In the genomic region with DNA sequence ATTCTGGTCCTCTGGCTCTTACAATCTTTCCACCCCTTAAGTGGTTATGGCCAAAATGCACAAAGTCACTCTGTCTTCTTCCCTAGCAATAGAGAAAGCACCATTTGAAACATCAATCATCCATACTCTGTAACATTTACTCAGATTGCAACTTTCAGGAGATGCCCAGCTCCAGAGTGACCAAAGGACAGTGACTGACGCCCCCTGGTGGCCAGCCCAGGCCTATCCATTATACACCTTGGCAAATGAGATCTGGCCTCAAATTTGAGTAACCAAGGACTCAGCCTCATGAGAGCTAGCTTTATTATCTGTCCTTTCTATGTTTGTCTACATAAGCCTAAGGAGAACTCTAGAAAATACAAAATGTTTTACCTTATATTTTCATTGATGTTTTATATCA, we compare ENCODE assay signal across 8 mouse cellular contexts. TPM values are rescaled to one million over a fixed set of nuclear protein-coding genes. Genes with fewer than 3 reads are reported as not detected.
DNase-seq lines count a peak whose midpoint lies in the region; ATAC-seq and TF ChIP-seq lines count a peak whose summit lies in the region.
"Had no signal": no experiment of that assay in that cellular context is flagged by ENCODE, and none has a peak within 500 bp of the region (broad histone marks: within the 10 kb centered on the region; RNA-seq: fewer than 3 reads in every experiment).

No protein-coding gene starts in this region.

- TF ChIP-seq EP300 in ES-Bruce4 (IDR thresholded peaks at IDR 0.05; ENCODE audit: insufficient read depth, low read depth, low read length): no peak

- no peak overlapping the region for H3K4me2 ChIP-seq in stomach, embryonic 16.5 days (ENCODE audit: low read depth, low read length)
- H3K4me2 ChIP-seq: heart, embryonic 13.5 days had no signal

- TF ChIP-seq CTCF in ES-Bruce4 (IDR thresholded peaks at IDR 0.05; ENCODE audit: low read depth, low read length): peak; percentile 72

- H3K4me3 ChIP-seq in ES-Bruce4 (ENCODE audit: low read depth, low read length): no peak overlapping the region
- no peak overlapping the region for H3K4me3 ChIP-seq in stomach, embryonic 16.5 days (replicated peaks; ENCODE audit: low read length)
- H3K4me3 ChIP-seq: heart, embryonic 13.5 days had no signal

- no peaks in the 10 kb centered on the region for H3K9me3 ChIP-seq in ES-Bruce4 (replicated peaks; ENCODE audit: control insufficient read depth, insufficient read depth, low read length, poor library complexity, severe bottlenecking)
- no peaks in the 10 kb centered on the region for H3K9me3 ChIP-seq in stomach, embryonic 16.5 days (replicated peaks; ENCODE audit: control insufficient read depth, low read length)
- H3K9me3 ChIP-seq: heart, embryonic 13.5 days had no signal

- H3K27ac ChIP-seq in ES-Bruce4 (ENCODE audit: insufficient read depth, low read length): no peak overlapping the region
- no peak overlapping the region for H3K27ac ChIP-seq in stomach, embryonic 16.5 days (ENCODE audit: low read length)
- H3K27ac ChIP-seq: heart, embryonic 13.5 days had no signal

- WGBS in stomach, embryonic 16.5 days: 0% methylated on average over 1 of the region's 1 CpGs

- no peaks in the 10 kb centered on the region for H3K4me1 ChIP-seq in ES-Bruce4 (ENCODE audit: control insufficient read depth, insufficient read depth, low read length)
- H3K4me1 ChIP-seq in stomach, embryonic 16.5 days (ENCODE audit: control insufficient read depth, insufficient read depth, low read length): no peaks in the 10 kb centered on the region

- H3K36me3 ChIP-seq in ES-Bruce4 (ENCODE audit: control insufficient read depth, insufficient read depth, low read length, poor library complexity, severe bottlenecking): no peaks in the 10 kb centered on the region
- H3K36me3 ChIP-seq in stomach, embryonic 16.5 days (ENCODE audit: control insufficient read depth, insufficient read depth, low read length): no peaks in the 10 kb centered on the region
- H3K36me3 ChIP-seq: heart, embryonic 13.5 days had no signal

- no peak overlapping the region for H3K9ac ChIP-seq in ES-Bruce4 (ENCODE audit: low read depth, poor library complexity, severe bottlenecking)
- no peak overlapping the region for H3K9ac ChIP-seq in stomach, embryonic 16.5 days (ENCODE audit: low read length)
- H3K9ac ChIP-seq: heart, embryonic 13.5 days had no signal

- no peak for TF ChIP-seq POLR2A in ES-Bruce4 (IDR thresholded peaks at IDR 0.05; ENCODE audit: insufficient read depth, low read length)

- peak; percentile 7 for DNase-seq in adipocyte (ENCODE audit: low spot score)
- DNase-seq in cerebellum, postnatal 36 days: peak; percentile 64 to 68
- peak; percentile 21 to 28 for DNase-seq in gastrocnemius, postnatal 36 days
- peak; percentile 12 to 41 for DNase-seq in layer of hippocampus, adult 18-20 months (ENCODE audit: low spot score in 2 of 2)
- DNase-seq in lung, postnatal 10 days: peak; percentile 80

- no peaks in the 10 kb centered on the region for H3K27me3 ChIP-seq in ES-Bruce4 (ENCODE audit: control insufficient read depth, insufficient read depth, low read length, poor library complexity, severe bottlenecking)
- no peaks in the 10 kb centered on the region for H3K27me3 ChIP-seq in stomach, embryonic 16.5 days (ENCODE audit: control insufficient read depth, insufficient read depth, low read length)
- H3K27me3 ChIP-seq: heart, embryonic 13.5 days had no signal

- 0 out of 2 replicates have a peak, but pooled peaks have one; percentile 37 for ATAC-seq in stomach, embryonic 16.5 days (ENCODE audit: insufficient read depth, low FRiP score)

- intact Hi-C loops in gastrocnemius, postnatal 36 days (cut with DNase I): loop anchor here (2.0 kb wide), 1 partner anchor 132 kb away; no protein-coding TSS in a partner anchor

RNA-seq across cellular contexts. Expression of gene Ism1, which starts 44.7 kb away (rescaled TPM):
- polyA plus RNA-seq in ES-Bruce4 (2011; ENCODE audit: insufficient read depth, insufficient read length, low read depth, missing spikeins): 0.30 TPM in 1 of 2 replicates, not detected in the other
- total RNA-seq in gastrocnemius, postnatal 36 days (2021): under 1 TPM; 0.74 TPM
- 1 to 10 TPM; 5.6 to 6.5 TPM for total RNA-seq in layer of hippocampus, adult 18-20 months (2021)
- 1.7 and 2.0 TPM in 2 replicates for polyA plus RNA-seq in stomach, embryonic 16.5 days (2015; fragmentation: Nextera tagmentation; extraction: Ambion mirVana)

Comparison
In these comparisons a context has a peak if more than half of its experiments do, and no peak if none do; other contexts are left out.
1. DNase-seq: peak in every context shown above with its lines; median percentile 80 in lung, postnatal 10 days; 66 in cerebellum, postnatal 36 days; 26 in layer of hippocampus, adult 18-20 months; 24 in gastrocnemius, postnatal 36 days; 7 in adipocyte.